Mouse (Mus musculus) mesoderm, embryonic 11.5 days (tissue): Measurements from ENCODE around the gene Olfr625-ps1.
"Not testable (repeated sequence)": the region's sequence is repeated elsewhere in the genome, so short reads cannot be mapped to it uniquely, and the experiment has no call there.

Source experiments
- DNase-seq: peaks from one replicate; pipeline ENCODE4 v3.0.0-alpha.2; 2012; ENCODE audit warnings: low read depth, low spot score

The Olfr625-ps1 gene

DNA sequence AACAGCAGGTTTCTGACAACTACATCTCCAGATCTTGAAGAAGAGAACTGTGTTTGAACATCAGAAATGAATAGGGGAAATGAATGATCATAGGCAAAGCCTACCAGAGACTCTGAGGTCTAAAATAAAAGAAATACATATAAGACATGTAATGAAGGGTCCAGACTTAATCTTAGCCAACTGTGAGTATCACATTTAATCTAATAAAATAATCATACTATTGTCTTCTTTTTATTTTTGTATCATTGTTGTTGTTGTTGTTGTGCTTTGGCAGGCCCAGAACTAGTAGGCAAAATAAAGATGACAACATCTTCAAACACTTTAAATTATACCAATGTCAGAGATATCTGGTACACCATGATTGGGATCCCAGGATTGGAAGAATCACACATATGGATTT, at the start of gene Olfr625-ps1:
Gene Olfr625-ps1, plus strand, starts transcription at position 301 of the 400 bp plus-strand sequence.
- no peak for DNase-seq

DNA sequence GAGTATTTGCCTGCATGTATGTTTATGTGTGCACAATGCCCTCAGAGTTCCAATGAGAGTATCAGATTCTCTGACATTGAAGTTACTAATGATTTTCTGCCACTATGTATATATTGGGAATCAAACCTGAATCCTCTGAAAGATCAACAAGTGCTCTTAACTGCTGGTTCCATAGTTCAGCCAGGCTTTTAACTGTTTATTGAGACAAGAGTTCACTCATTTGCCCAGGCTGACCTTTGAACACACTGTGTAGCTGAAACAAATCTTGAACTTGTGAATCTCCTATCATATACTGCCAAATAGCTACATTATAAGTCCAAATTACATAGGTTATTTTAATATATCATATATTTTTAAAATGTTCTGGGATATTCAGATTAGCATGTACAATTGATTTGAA, 45.7 kb upstream of the Olfr625-ps1 start:
- DNase-seq, result no peak

DNA sequence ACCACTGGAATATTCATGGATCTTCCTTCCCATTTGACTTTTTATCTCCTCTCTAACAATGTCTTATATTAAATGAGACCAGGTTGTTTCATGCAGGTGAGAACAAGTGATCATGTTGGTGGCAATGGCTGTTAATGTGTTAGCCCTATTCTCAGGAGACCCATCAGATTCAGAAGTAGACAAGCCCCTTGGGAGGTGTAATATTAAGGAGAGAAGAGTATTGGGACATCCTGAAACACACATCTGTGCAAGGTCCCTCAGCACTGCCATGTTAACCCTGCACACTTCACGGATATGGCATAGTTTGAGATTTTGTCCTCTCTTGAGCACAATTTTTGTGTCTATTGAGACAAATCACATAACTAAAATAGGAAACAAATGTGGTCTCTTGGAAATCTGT, 39.9 kb upstream of the Olfr625-ps1 start, which contains the start of gene Olfr622:
Gene Olfr622, minus strand, starts transcription at position 101 of the 400 bp plus-strand sequence.
- DNase-seq, result no peak

DNA sequence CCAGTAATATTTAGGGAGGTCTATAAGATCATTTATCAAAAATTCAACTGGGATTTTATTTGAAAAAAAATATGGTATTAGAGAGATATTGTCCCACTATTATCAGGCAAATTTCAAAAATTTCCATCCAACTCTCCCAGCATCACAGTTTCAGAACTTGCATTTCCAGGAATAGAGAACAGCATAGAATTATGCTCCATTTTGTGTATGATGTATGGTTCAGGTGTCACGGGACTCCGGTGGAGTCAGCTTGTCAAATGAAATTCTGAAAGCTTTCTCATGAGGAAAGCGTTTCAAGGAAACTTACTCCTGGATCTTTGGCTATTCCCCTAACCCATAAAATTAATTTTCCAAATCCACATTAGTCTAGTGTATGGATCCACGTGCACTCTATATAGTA, 38.5 kb upstream of the Olfr625-ps1 start:
- DNase-seq, result no peak

DNA sequence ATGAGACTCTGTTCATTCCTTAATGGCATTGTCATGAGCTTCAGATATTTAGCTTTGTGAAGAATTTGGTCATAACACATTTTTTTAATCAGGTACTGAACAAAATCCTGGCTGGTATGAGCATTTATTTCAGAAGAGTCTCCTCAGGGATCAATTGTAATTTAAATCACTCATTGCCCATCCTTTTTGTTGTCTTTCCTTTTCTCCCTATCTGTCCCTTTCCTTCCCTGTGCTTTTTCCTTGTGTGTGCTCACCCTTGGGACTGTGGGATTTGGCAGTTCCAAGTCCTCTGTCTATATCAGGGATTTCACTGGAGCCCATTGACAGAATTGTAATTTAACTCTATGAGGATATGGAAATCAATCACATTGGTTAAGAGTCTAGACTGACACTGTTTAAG, 18.9 kb upstream of the Olfr625-ps1 start, which contains the start of gene Olfr623:
Gene Olfr623, minus strand, starts transcription at position 101 of the 400 bp plus-strand sequence.
- no peak for DNase-seq

DNA sequence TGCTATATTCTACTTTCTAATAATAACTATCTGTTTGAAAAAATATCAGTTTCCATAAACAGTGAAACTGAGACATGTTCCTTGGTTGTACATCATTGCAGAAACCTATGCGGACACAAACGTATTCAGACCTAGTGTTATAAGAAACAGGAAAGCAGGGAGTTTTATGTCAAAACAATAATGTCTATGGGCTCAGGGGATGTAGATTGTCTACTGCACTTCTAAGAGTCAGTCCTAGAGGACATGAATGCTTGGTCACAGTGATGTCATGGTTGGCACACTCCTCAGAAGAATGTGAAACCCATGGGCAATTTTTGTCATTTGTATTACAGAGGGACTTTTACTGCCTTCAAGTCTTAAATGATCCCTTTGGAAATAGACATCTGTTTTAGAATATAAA, 11.4 kb upstream of the Olfr625-ps1 start, which contains the start of gene Olfr624:
Gene Olfr624, minus strand, starts transcription at position 101 of the 400 bp plus-strand sequence.
- no peak for DNase-seq

DNA sequence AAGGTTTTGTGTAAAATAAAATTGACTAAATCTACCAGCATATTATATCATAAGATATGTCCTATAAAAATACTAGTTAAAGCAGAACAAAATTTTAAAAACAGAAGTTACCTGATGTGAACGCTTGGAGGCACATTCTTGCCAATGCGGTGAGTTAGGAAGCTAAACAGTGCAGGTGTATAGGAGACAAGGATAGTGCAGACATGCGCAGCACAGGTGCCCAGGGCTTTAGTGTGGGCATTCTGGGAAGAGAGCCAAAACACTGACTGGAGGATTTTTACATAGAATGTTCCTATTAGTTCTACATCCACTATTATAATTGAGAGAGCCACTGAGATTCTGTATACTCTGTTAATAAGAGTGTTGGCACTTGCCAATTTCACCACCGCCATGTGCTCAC, 16.9 kb downstream of the Olfr625-ps1 start:
- DNase-seq, result no peak

DNA sequence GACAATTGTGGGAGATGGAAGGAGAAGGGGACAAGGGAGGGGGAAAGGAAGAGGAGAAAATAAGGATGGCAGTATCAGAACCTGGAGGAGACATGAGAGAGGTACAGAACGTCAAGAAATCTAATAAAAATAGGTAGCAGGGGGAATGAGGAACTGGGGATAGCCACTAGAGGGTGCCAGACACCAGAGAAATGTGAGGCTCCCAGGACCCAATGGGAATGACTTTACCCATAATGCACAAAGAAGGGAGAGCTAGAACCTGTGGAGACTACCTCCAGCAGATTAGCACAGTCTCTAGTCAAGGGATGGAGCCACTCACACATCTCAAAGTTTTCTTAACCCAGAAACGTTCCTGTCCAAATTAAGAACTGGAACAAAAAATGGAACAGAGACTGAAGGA, 29.5 kb downstream of the Olfr625-ps1 start:
- DNase-seq, result no peak

DNA sequence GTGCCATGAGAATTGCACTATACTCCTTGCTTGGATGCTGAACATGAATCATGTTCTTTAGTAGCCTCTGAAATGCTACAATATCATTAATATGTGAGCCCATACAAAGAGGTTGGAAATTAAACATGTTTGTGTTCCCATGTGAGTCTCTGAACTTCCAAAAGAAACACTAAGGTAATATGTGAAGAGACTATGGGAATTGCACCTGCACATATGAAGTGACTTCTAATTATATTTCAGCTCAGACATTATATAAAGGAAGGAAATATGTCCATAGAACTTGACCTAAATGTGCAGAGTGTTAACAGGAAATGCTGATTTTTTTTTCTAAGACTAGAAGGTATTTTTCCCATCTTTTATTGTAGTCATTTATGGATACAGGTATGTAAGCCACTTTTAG, 31.9 kb downstream of the Olfr625-ps1 start, which contains the start of gene Olfr243:
Gene Olfr243, plus strand, starts transcription at position 301 of the 400 bp plus-strand sequence.
- DNase-seq, result no peak

DNA sequence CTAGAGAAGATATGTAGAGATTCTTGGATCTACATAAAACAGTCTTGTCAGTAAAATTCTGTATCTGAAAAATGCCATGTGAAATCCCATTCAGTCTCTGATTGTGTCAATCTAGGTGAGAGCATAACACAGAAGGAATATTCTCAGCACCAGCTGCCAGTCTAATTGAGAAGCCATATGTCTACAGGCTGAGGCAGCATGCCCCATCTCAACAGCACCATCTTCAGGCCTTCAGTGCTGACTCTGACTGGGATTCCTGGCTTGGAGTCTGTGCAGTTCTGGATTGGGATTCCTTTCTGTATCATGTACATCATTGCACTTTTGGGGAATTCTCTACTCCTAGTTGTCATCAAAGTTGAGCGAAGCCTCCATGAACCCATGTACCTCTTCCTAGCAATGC, 33.9 kb downstream of the Olfr625-ps1 start:
- not testable (repeated sequence) for DNase-seq

DNA sequence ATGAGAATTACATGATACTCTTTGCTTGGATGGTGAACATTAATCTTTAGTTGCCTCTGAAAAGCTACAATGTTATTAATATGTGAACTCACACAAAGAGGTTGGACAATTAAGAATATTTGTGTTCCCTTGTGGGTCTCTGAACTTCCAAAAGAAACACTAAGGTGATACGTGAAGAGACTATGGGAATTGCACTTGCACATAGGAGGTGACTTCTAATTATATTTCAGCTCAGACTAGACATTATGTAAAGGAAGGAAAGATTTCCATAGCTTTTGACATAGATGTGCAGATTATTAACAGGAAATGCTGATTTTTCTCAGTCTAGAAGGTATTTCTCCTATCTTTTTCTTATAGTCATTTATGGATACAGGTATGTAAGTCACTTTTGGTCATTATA, 47.6 kb downstream of the Olfr625-ps1 start, which contains the start of gene Olfr628:
Gene Olfr628, plus strand, starts transcription at position 301 of the 400 bp plus-strand sequence.
- no peak for DNase-seq
